Mouse (Mus musculus) gastrocnemius, adult 2 months (tissue): ENCODE data around the gene 4930432K21Rik. TPM values are rescaled to one million over a fixed set of nuclear protein-coding genes. Genes with fewer than 3 reads are reported as not detected.

Experiments used
- DNase-seq: peaks from one replicate; pipeline ENCODE4 v3.0.0; 2022
- H3K27ac ChIP-seq: fragments of 200-600 bp; 2 replicates; pipeline ENCODE4 v1.8.1; 2022; ENCODE audit warnings: mild to moderate bottlenecking
- H3K4me3 ChIP-seq: fragments of 200-600 bp; 2 replicates; pipeline ENCODE4 v1.8.1; 2022; ENCODE audit warnings: mild to moderate bottlenecking, moderate library complexity
- CTCF ChIP-seq: fragments of 200-600 bp; IDR thresholded peaks from 2 replicates; pipeline ENCODE4 v1.8.1; 2022; ENCODE audit warnings: antibody characterized with exemption, mild to moderate bottlenecking, moderate library complexity
- intact Hi-C: fragments of 180-260 bp; cut with DNase I; formaldehyde crosslinking; loops from one replicate; pipeline ENCODE4 v1.15.1; 2025
- total RNA-seq, 2 experiments: library from RNA; stranded (reverse); gene quantifications; 2 replicates each; pipeline ENCODE4 v1.2.3; 2021

The 4930432K21Rik gene
- total RNA-seq, 2 experiments from 2014 or later: 0.28 to 0.50 TPM

GRCm38 (mm10) chr8:84173861-84174260 lies 26.0 kb downstream of the 4930432K21Rik start:
- intact Hi-C loops: no loop called here
- no peak for DNase-seq
- peak; percentile 13; the same call in 1 of the 2 replicates for TF ChIP-seq CTCF
- Histone ChIP-seq H3K4me3 (no peak overlapping the region), H3K27ac (no peak overlapping the region)

- H3K27ac ChIP-seq: no peak overlapping the region
- intact Hi-C loops: no loop called here
- H3K4me3 ChIP-seq: no peak overlapping the region
- no peak for TF ChIP-seq CTCF
- DNase-seq: no peak
Observed at GRCm38 (mm10) chr8:84176560-84176959, 28.7 kb downstream of the 4930432K21Rik start.

- no peak for DNase-seq
- intact Hi-C loops: no loop called here
- no peak overlapping the region for H3K4me3 ChIP-seq
- TF ChIP-seq CTCF: no peak
- no peak overlapping the region for H3K27ac ChIP-seq
Observed at GRCm38 (mm10) chr8:84177405-84177804, 29.6 kb downstream of the 4930432K21Rik start.

GRCm38 (mm10) chr8:84178592-84178991 lies 30.8 kb downstream of the 4930432K21Rik start:
- TF ChIP-seq CTCF: no peak
- Histone ChIP-seq H3K27ac (no peak overlapping the region), H3K4me3 (no peak overlapping the region)
- no peak for DNase-seq
- intact Hi-C loops: no loop called here

- H3K4me3 ChIP-seq: no peak overlapping the region; the same call in 1 of the 2 replicates
- intact Hi-C loops: no loop called here
- no peak overlapping the region for H3K27ac ChIP-seq
- no peak for TF ChIP-seq CTCF
- DNase-seq: no peak
Observed at GRCm38 (mm10) chr8:84179946-84180345, 32.1 kb downstream of the 4930432K21Rik start.

GRCm38 (mm10) chr8:84180530-84181190 lies 32.8 kb downstream of the 4930432K21Rik start:
- intact Hi-C loops: no loop called here
- H3K4me3 ChIP-seq: peak overlapping the region; percentile 5
- no peak overlapping the region for H3K27ac ChIP-seq
- no peak for TF ChIP-seq CTCF
- peak; percentile 45 for DNase-seq

GRCm38 (mm10) chr8:84182833-84183232 lies 35.0 kb downstream of the 4930432K21Rik start:
- intact Hi-C loops: no loop called here
- no peak for DNase-seq
- TF ChIP-seq CTCF: no peak
- Histone ChIP-seq H3K4me3 (peak overlapping the region; percentile 78), H3K27ac (no peak overlapping the region)

GRCm38 (mm10) chr8:84183261-84184084 lies 35.6 kb downstream of the 4930432K21Rik start:
- TF ChIP-seq CTCF: no peak
- peak overlapping the region; percentile 57 for H3K27ac ChIP-seq
- intact Hi-C loops: no loop called here
- peak; percentile 48 for DNase-seq
- peak overlapping the region; percentile 78 for H3K4me3 ChIP-seq

- intact Hi-C loops: loop anchor here (5.0 kb wide), 2 partner anchors 147 to 173 kb away; no protein-coding TSS in a partner anchor
- no peak for DNase-seq
- TF ChIP-seq CTCF: no peak
- H3K27ac ChIP-seq: peak overlapping the region; percentile 29; the same call in 1 of the 2 replicates
- H3K4me3 ChIP-seq: peak overlapping the region; percentile 78
Observed at GRCm38 (mm10) chr8:84184085-84185043, 36.5 kb downstream of the 4930432K21Rik start.

GRCm38 (mm10) chr8:84185117-84185516 lies 37.3 kb downstream of the 4930432K21Rik start, which contains the start of gene Nanos3:
Gene Nanos3 (minus strand): TSS chr8:84185217.
- DNase-seq: no peak
- peak within 1 kb of the TSS; percentile 29; the same call in 1 of the 2 replicates for H3K27ac ChIP-seq
- TF ChIP-seq CTCF: no peak
- H3K4me3 ChIP-seq: peak within 1 kb of the TSS; percentile 78
- intact Hi-C loops: loop anchor here (5.0 kb wide), 2 partner anchors 148 to 172 kb away; no protein-coding TSS in a partner anchor

- H3K27ac ChIP-seq: peak overlapping the region; percentile 90
- peak overlapping the region; percentile 73 for H3K4me3 ChIP-seq
- intact Hi-C loops: loop anchor here (1.0 to 5.0 kb wide), 4 partner anchors 24 to 171 kb away; no protein-coding TSS in a partner anchor
- DNase-seq: peak; percentile 78
- peak; percentile 99; the same call in 1 of the 2 replicates for TF ChIP-seq CTCF
Observed at GRCm38 (mm10) chr8:84186547-84186946, 38.7 kb downstream of the 4930432K21Rik start.
